Mouse (Mus musculus) testis, adult 2 months (tissue): ENCODE measurements around the gene Chn2.

Experiments used
- CTCF ChIP-seq: fragments of 200-500 bp; IDR thresholded peaks from 2 replicates; pipeline ENCODE4 v1.5.1; 2012; ENCODE audit warnings: low read depth, mild to moderate bottlenecking, inconsistent platforms, low read length, moderate library complexity; ENCODE audit not compliant: control insufficient read depth, insufficient read depth, insufficient replicate concordance
- POLR2A ChIP-seq: fragments of 200-500 bp; IDR thresholded peaks from 2 replicates; pipeline ENCODE4 v1.6.1; 2012; ENCODE audit warnings: low read depth, mild to moderate bottlenecking, inconsistent platforms, low read length, moderate library complexity; ENCODE audit not compliant: control insufficient read depth

- TF ChIP-seq CTCF (no peak), POLR2A (no peak)
Observed at GRCm38 (mm10) chr6:54082576-54082975, 43.2 kb downstream of the Chn2 start.
